Mouse (Mus musculus) heart, adult 2 months (tissue): ENCODE measurements around the gene Ctu1. TPM values are rescaled to one million over a fixed set of nuclear protein-coding genes. Genes with fewer than 3 reads are reported as not detected.
A peak's percentile ranks its signal among the peaks of the same experiment; 100 is the strongest.

Source experiments
- DNase-seq, 2 experiments: peaks; one replicate each; pipeline ENCODE4 v3.0.0; 2021
- H3K27ac ChIP-seq: fragments of 200-600 bp; 2 replicates; pipeline ENCODE4 v1.8.1; 2022
- H3K27me3 ChIP-seq: fragments of 200-500 bp; 2 replicates; pipeline ENCODE4 v1.6.1; 2012; ENCODE audit warnings: mild to moderate bottlenecking, low read length, inconsistent platforms, mixed read lengths; ENCODE audit not compliant: control insufficient read depth, insufficient read depth
- H3K36me3 ChIP-seq: fragments of 200-500 bp; 2 replicates; pipeline ENCODE4 v1.6.1; 2012; ENCODE audit warnings: low read length, inconsistent platforms; ENCODE audit not compliant: control insufficient read depth, insufficient read depth
- H3K4me1 ChIP-seq: fragments of 200-500 bp; 2 replicates; pipeline ENCODE4 v1.6.1; 2011; ENCODE audit warnings: low read length; ENCODE audit not compliant: control insufficient read depth, insufficient read depth
- H3K4me3 ChIP-seq: fragments of 200-600 bp; 2 replicates; pipeline ENCODE4 v1.8.1; 2022
- H3K79me2 ChIP-seq: fragments of 200-500 bp; replicated peaks from 2 replicates; pipeline ENCODE4 v1.6.1; 2012; ENCODE audit warnings: mild to moderate bottlenecking, inconsistent platforms, low read length, moderate library complexity, mixed read lengths; ENCODE audit not compliant: control insufficient read depth, insufficient read depth
- H3K9ac ChIP-seq: fragments of 200-500 bp; 2 replicates; pipeline ENCODE4 v1.6.1; 2012; ENCODE audit warnings: low read depth, mild to moderate bottlenecking, control low read depth, inconsistent platforms, low read length, mixed read lengths
- CTCF ChIP-seq: fragments of 200-600 bp; IDR thresholded peaks from 2 replicates; pipeline ENCODE4 v1.8.1; 2022; ENCODE audit warnings: antibody characterized with exemption, mild to moderate bottlenecking, moderate library complexity
- EP300 ChIP-seq: fragments of 200-500 bp; IDR thresholded peaks from 2 replicates; pipeline ENCODE4 v1.6.1; 2011; ENCODE audit warnings: low read depth, low read length, control low read depth; ENCODE audit not compliant: insufficient read depth
- POLR2A ChIP-seq: fragments of 200-500 bp; IDR thresholded peaks from 2 replicates; pipeline ENCODE4 v1.6.1; 2011; ENCODE audit warnings: mild to moderate bottlenecking, low read depth, low read length, control low read depth; ENCODE audit not compliant: insufficient read depth
- WGBS: fragments of 180-500 bp; shearing (Covaris S2); methylation state at CpG from one replicate; pipeline ENCODE4 v1.1.7; 2018; 5-methylcytosine and 5-hydroxymethylcytosine counted together
- intact Hi-C: fragments of 180-260 bp; cut with DNase I; formaldehyde crosslinking; loops from one replicate; pipeline ENCODE4 v1.15.1; 2025
- long read RNA-seq: library from polyadenylated mRNA; stranded (forward); transcript quantifications from one replicate; pipeline ENCODE4 v2.0.0, GENCODE M21; 2021
- polyA plus RNA-seq: library from polyadenylated mRNA; depleted of rRNA; stranded (reverse); fragments of >200 nt; gene quantifications from 2 replicates; pipeline ENCODE4 v1.2.3, GENCODE M21; 2012; rRNA removed
- total RNA-seq, 2 experiments: library from RNA; stranded (reverse); gene quantifications; 2 replicates each; pipeline ENCODE4 v1.2.3; 2021

Gene Ctu1
- total RNA-seq (1 to 10 TPM; 3.1 to 3.2 TPM), polyA plus RNA-seq (2.5 and 3.2 TPM in 2 replicates)
- long read RNA-seq, transcript Ctu1-201 (3 exons, 2,475 nt), result major isoform, 7 of 7 reads
- long read RNA-seq, partial matches to known transcripts, result 0 of 7 reads
- long read RNA-seq, other reads (novel, unspliced or antisense), result 0 of 7 reads

DNA sequence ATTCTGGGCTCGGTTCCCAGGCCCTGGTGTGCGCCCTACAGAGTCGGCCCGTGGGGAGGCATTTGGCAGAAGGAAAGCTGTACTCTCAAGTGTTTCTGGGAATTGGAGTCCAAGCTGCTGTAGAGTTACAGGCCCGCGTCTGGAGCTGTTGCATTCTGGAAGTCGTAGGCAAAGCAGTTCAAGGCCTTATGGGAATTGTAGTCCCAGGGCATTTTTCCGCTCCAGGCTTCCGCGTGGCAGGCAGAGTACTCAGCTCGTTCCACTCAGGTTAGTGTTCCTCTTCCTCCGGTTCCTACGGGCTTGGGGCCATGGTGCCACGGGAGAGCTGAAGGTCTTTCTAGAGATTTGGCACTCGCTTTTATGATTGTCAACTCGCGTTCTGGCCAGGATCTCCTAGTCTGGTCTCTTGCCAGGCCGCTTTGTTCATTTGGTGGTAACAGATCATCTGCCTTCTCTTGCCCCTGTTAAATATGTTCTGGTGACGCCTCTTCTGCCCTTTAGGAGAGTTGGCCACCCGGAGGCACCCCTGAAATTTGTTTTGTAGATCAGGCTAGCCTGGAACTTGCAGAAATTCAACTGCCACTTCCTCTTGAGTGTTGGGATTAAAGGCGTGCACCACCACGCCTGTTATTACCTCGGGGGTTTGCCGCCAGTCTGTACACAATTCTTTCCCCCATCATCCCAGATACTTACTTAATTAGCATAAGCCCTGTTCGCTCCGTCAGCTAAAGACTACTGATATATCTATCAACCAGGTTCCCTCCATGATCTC lies at the start of gene Ctu1:
Gene Ctu1, plus strand, starts transcription at position 208 of the 772 bp plus-strand sequence.
- under 1% methylated on average over 26 of the region's 26 CpGs for WGBS
- peak; percentile 88 to 94 for DNase-seq
- Histone ChIP-seq H3K79me2 (no peaks in the 10 kb centered on the region), H3K9ac (peak within 1 kb of the TSS; percentile 70), H3K4me3 (peak within 1 kb of the TSS; percentile 90), H3K4me1 (peaks cover 5% of the 10 kb centered on the region), H3K36me3 (no peaks in the 10 kb centered on the region), H3K27ac (peak within 1 kb of the TSS; percentile 80), H3K27me3 (no peaks in the 10 kb centered on the region)
- peak; percentile 82; the same call in 1 of the 2 replicates for TF ChIP-seq EP300
- TF ChIP-seq CTCF, result no peak
- peak; percentile 84 for TF ChIP-seq POLR2A
- intact Hi-C loops, result loop anchor here (2.0 to 10.0 kb wide), 4 partner anchors 91 to 703 kb away; partner anchors contain the start of genes Cldnd2, Etfb, Gm45233 and Zfp658

- Histone ChIP-seq H3K4me3 (no peak overlapping the region), H3K27me3 (no peaks in the 10 kb centered on the region), H3K4me1 (no peaks in the 10 kb centered on the region), H3K79me2 (no peaks in the 10 kb centered on the region), H3K9ac (no peak overlapping the region), H3K36me3 (no peaks in the 10 kb centered on the region), H3K27ac (no peak overlapping the region)
- DNase-seq, result no peak
- intact Hi-C loops, result no loop called here
- WGBS, result 66% methylated on average over 7 of the region's 7 CpGs
- no peak for TF ChIP-seq CTCF
- TF ChIP-seq EP300, result no peak
- TF ChIP-seq POLR2A, result no peak
These were observed 48.9 kb upstream of the Ctu1 start for GRCm38 (mm10) chr7:43622927-43623326.

DNA sequence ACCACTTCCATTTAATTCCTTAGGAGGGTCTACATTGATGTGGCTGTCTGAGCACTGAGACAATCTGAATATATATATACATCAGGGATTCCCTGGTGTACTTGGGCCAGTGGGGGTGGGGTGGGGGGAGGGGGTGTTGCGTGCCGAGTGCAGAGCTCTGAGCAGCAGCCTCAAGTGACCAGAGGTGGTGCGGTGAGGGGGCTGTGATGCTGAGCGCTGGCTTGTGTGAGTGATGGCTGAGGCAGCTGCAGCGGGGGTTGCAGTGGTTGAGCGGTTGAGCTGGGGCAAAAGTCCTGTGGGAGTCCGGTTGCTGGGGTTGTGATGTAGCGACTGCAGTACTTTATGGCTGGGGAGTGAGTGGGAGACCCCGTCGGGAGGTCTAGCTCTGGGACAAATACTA lies 48.0 kb upstream of the Ctu1 start:
- Histone ChIP-seq H3K9ac (no peak overlapping the region), H3K27me3 (no peaks in the 10 kb centered on the region), H3K36me3 (no peaks in the 10 kb centered on the region), H3K4me1 (no peaks in the 10 kb centered on the region), H3K27ac (no peak overlapping the region), H3K79me2 (no peaks in the 10 kb centered on the region), H3K4me3 (no peak overlapping the region)
- intact Hi-C loops, result no loop called here
- no peak for DNase-seq
- 21% methylated on average over 10 of the region's 10 CpGs for WGBS
- no peak for TF ChIP-seq EP300
- no peak for TF ChIP-seq POLR2A
- TF ChIP-seq CTCF, result no peak

GRCm38 (mm10) chr7:43625065-43625464 lies 46.8 kb upstream of the Ctu1 start:
- intact Hi-C loops, result no loop called here
- H3K4me3 ChIP-seq, result no peak overlapping the region
- 64% methylated on average over 3 of the region's 3 CpGs for WGBS

GRCm38 (mm10) chr7:43625794-43626422 lies 45.9 kb upstream of the Ctu1 start:
- WGBS, result 67% methylated on average over 8 of the region's 8 CpGs
- Histone ChIP-seq H3K4me1 (no peaks in the 10 kb centered on the region), H3K9ac (no peak overlapping the region), H3K36me3 (no peaks in the 10 kb centered on the region), H3K27ac (no peak overlapping the region), H3K79me2 (no peaks in the 10 kb centered on the region), H3K4me3 (no peak overlapping the region), H3K27me3 (no peaks in the 10 kb centered on the region; the same call in 1 of the 2 replicates)
- intact Hi-C loops, result no loop called here
- no peak for TF ChIP-seq CTCF
- no peak for TF ChIP-seq EP300
- no peak for TF ChIP-seq POLR2A
- DNase-seq, result no peak

More at GRCm38 (mm10) chr7:43625065-43625464, 46.8 kb upstream of the Ctu1 start:
- H3K4me1 ChIP-seq, result no peaks in the 10 kb centered on the region
- TF ChIP-seq EP300 (no peak), POLR2A (no peak), CTCF (no peak)
- no peaks in the 10 kb centered on the region for H3K79me2 ChIP-seq
- no peaks in the 10 kb centered on the region; the same call in 1 of the 2 replicates for H3K27me3 ChIP-seq
- no peak overlapping the region for H3K27ac ChIP-seq
- H3K9ac ChIP-seq, result no peak overlapping the region
- no peak for DNase-seq
- no peaks in the 10 kb centered on the region for H3K36me3 ChIP-seq
